Comparison of ENCODE assay signal across 24 mouse cellular contexts in genomic region chr6:3751576-3751975, GRCm38 (mm10). TPM values are rescaled to one million over a fixed set of nuclear protein-coding genes. Genes with fewer than 3 reads are reported as not detected.
DNase-seq lines count a peak whose midpoint lies in the region; ATAC-seq lines count a peak whose summit lies in the region.
"Had no signal": no experiment of that assay in that cellular context is flagged by ENCODE, and none has a peak within 500 bp of the region (broad histone marks: within the 10 kb centered on the region; RNA-seq: fewer than 3 reads in every experiment).

No protein-coding gene starts in this region.

- H3K4me3 ChIP-seq in forebrain, embryonic 13.5 days, result no peak overlapping the region
- H3K4me3 ChIP-seq: embryonic facial prominence, embryonic 12.5 days; heart, embryonic 10.5 days; hindbrain, embryonic 12.5 days had no signal

- peak; percentile 17 to 36 for DNase-seq in frontal cortex, adult 2 months (ENCODE audit: extremely low spot score in 1 of 2, low spot score in 1 of 2)
- peak; percentile 9 for DNase-seq in layer of hippocampus, adult 9-11 months
- no peak for DNase-seq in layer of hippocampus, postnatal 10 days (ENCODE audit: low spot score in 2 of 2)
- peak; percentile 47 to 61 for DNase-seq in right cerebral cortex, adult 2 months (ENCODE audit: low spot score in 2 of 2)
- no peak for DNase-seq in right cerebral cortex, postnatal 14 days
- DNase-seq: adrenal gland, adult 8-10 months; B cell, adult 2 months; cerebellum, adult 11-12 months; cerebellum, adult 9-10 months; cerebellum, postnatal 25 days; gastrocnemius, postnatal 10 days; heart, adult 18-20 months; heart, postnatal 10 days; heart, postnatal 4 days had no signal

- H3K36me3 ChIP-seq in forebrain, embryonic 13.5 days (ENCODE audit: poor library complexity, severe bottlenecking), result no peaks in the 10 kb centered on the region
- H3K36me3 ChIP-seq: embryonic facial prominence, embryonic 12.5 days; G1E; heart, embryonic 10.5 days; hindbrain, embryonic 12.5 days had no signal

- H3K9me3 ChIP-seq in forebrain, embryonic 13.5 days (replicated peaks), result no peaks in the 10 kb centered on the region
- H3K9me3 ChIP-seq: embryonic facial prominence, embryonic 12.5 days; G1E; heart, embryonic 10.5 days; hindbrain, embryonic 12.5 days had no signal

- WGBS in forebrain, embryonic 13.5 days, result 85% methylated on average over 3 of the region's 3 CpGs

- H3K27ac ChIP-seq in forebrain, embryonic 13.5 days, result no peak overlapping the region
- H3K27ac ChIP-seq: embryonic facial prominence, embryonic 12.5 days; heart, embryonic 10.5 days; hindbrain, embryonic 12.5 days had no signal

- H3K27me3 ChIP-seq in forebrain, embryonic 13.5 days, result no peaks in the 10 kb centered on the region
- H3K27me3 ChIP-seq: embryonic facial prominence, embryonic 12.5 days; hindbrain, embryonic 12.5 days had no signal

- H3K9ac ChIP-seq in forebrain, embryonic 13.5 days, result no peak overlapping the region
- H3K9ac ChIP-seq: embryonic facial prominence, embryonic 12.5 days; hindbrain, embryonic 12.5 days had no signal

- no peak for ATAC-seq in frontal cortex, adult (ENCODE audit: low TSS enrichment)
- no peak for ATAC-seq in forebrain, embryonic 13.5 days
- ATAC-seq: CD4-positive, CD25-positive, alpha-beta regulatory T cell, adult 4 months; forebrain, embryonic 16.5 days; hindbrain, embryonic 16.5 days had no signal

- H3K4me2 ChIP-seq in forebrain, embryonic 13.5 days, result no peak overlapping the region
- H3K4me2 ChIP-seq: embryonic facial prominence, embryonic 12.5 days; hindbrain, embryonic 12.5 days had no signal

- no peaks in the 10 kb centered on the region for H3K4me1 ChIP-seq in forebrain, embryonic 13.5 days
- H3K4me1 ChIP-seq: embryonic facial prominence, embryonic 12.5 days; heart, embryonic 10.5 days; hindbrain, embryonic 12.5 days had no signal

RNA-seq across cellular contexts. Expression of gene Calcr, which starts 12.9 kb away (rescaled TPM):
- polyA plus RNA-seq in frontal cortex, adult 2 months (2012; rRNA removed), result 0.06 TPM in 1 of 2 replicates, not detected in the other
- not detected for total RNA-seq in layer of hippocampus, postnatal 10 days (2021)
- 1.8 and 2.0 TPM in 2 replicates for polyA plus RNA-seq in forebrain, embryonic 13.5 days (2015; fragmentation: Nextera tagmentation; extraction: Ambion mirVana)
- total RNA-seq: adrenal gland, adult 8-10 months; G1E; heart, adult 18-20 months; heart, postnatal 10 days; heart, postnatal 4 days had no signal
- polyA plus RNA-seq: CD4-positive, CD25-positive, alpha-beta regulatory T cell, adult 4 months; cortical plate, adult 2 months; G1E had no signal

Comparison
In these comparisons a context has a peak if more than half of its experiments do, and no peak if none do; other contexts are left out.
1. DNase-seq: peak in frontal cortex, adult 2 months (2 of 2), layer of hippocampus, adult 9-11 months (single experiment) and right cerebral cortex, adult 2 months (2 of 2); none in layer of hippocampus, postnatal 10 days (0 of 2) and right cerebral cortex, postnatal 14 days (single experiment).